Mouse (Mus musculus) liver, adult 2 months (tissue): ENCODE results near the gene Hist1h4a.

Experiments used
- CTCF ChIP-seq: fragments of 200-500 bp; IDR thresholded peaks from 2 replicates; pipeline ENCODE4 v1.5.1; 2011; ENCODE audit warnings: low read depth, low read length, control low read depth
- POLR2A ChIP-seq: fragments of 200-500 bp; IDR thresholded peaks from 2 replicates; pipeline ENCODE4 v1.6.1; 2011; ENCODE audit warnings: low read length, control low read depth; ENCODE audit not compliant: insufficient read depth; ENCODE audit errors: extremely low read depth

- no peak for TF ChIP-seq CTCF
- peak; percentile 8; the same call in 1 of the 2 replicates for TF ChIP-seq POLR2A
These were observed 45.5 kb upstream of the Hist1h4a start, which contains the start of gene Slc17a2 for GRCm38 (mm10) chr13:23806422-23807052.
